Mouse (Mus musculus) MEL (cell line): ENCODE results near the gene Hist1h2ad.

Experiments used
- GABPA ChIP-seq: IDR thresholded peaks from 2 replicates; pipeline ENCODE4 v1.6.1; 2012; ENCODE audit warnings: low read depth, mild to moderate bottlenecking, inconsistent platforms, low read length, improper control_type of control experiment, moderate library complexity
- TAL1 ChIP-seq: IDR thresholded peaks from 2 replicates; pipeline ENCODE4 v1.6.1; 2012; ENCODE audit warnings: mild to moderate bottlenecking, inconsistent platforms, low read length, moderate library complexity, mixed read lengths

DNA sequence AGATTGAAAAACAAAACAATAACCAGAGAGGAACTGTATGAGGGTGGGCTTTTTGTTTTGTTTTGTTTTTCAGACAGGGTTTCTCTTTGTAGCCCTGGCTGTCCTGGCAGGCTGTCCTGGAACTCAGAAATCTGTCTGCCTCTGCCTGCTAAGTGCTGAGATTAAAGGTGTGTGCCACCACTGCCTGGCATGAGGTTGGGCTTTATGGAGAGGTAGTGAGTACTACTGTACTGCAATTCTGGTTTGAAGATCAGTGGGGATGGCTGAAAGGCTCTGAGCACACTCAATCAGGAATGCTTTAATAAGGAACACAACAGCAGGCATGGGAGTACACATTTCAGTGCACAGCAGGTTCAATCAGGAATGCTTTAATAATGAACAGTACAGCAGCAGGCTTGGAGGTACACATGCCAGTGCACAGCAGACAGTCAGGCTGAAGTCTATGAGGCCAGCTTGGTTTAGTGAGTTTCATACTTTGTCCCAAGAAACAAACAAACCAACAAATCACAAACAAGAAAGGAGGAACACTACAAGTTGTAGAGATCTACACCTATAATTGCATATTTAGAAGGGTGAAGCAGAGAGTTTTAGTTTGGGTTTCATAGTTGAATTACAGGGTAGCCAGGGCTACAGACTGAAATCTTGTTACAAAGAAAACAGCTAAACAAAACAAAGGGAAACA lies 9.3 kb downstream of the Hist1h2ad start:
- TF ChIP-seq TAL1 (no peak), GABPA (no peak)
